Mouse (Mus musculus): ENCODE measurements around the gene Olfr361. TPM values are rescaled to one million over a fixed set of nuclear protein-coding genes. Genes with fewer than 3 reads are reported as not detected.

Gene Olfr361
- not detected for polyA plus RNA-seq (2014; fragmentation: Illumina TruSeq; extraction: RNeasy Lipid Tissue Mini Kit (QIAGEN cat#74804); ENCODE audit: insufficient read depth, low read depth, low replicate concordance)

DNA sequence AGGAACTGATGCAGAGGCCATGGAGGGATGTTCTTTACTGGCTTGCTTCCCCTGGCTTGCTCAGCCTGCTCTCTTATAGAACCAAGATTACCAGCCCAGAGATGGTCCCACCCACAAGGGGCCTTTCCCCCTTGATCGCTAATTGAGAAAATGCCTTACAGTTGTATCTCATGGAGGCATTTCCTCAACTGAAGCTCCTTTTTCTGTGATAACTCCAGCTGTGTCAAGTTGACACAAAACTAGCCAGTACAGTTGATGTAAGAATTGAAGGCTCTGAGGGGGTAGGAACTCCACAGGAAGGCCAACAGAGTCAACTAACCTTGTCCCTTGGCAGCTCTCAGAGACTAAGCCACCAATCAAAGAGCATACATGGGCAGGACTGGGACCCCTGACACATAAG lies at the start of gene Olfr361:
Olfr361 (minus strand) TSS at position 101 of the 400 bp plus-strand sequence.

DNA sequence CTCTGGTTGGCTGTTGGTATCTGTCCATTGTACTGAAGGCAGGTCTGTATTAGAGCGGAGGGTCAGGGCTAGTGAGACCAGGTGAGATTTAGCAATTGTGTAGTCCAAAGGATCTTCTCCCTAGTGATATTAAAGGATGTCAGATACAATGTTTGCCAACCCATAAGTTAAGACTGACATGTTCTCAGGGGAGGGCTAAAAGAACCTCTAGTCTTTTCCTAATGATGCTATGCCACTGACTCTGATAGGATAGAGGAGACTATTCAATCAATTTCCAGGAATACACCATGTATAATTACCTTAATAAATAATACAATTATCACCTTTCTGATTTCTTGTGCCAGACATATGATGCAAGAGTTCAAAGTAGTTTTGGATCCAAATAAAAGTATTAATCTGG lies 28.7 kb upstream of the Olfr361 start, which contains the start of gene Olfr362:
Olfr362 (minus strand) TSS at position 101 of the 400 bp plus-strand sequence.

DNA sequence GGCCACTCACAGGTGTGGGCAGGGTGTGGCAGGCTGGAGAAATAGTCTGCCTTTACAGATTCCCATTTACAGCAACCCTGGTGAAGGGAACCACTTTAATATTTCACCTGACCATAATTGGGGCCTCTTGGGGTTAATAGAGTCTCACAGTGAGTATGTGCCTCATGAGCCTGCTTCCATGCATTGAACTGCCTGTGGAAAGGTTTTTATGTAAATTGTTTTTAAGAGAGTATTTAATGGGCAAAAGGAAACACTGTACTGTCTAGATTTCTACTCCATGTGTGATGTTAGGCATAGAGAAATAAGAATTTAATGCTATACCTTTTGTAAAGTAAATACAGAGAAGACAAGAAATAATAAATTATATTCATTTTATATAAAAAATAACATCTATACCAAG lies 23.6 kb downstream of the Olfr361 start, which contains the start of gene Olfr360:
Olfr360 (plus strand) TSS at position 301 of the 400 bp plus-strand sequence.

Other genes with a start within 250 kb of the Olfr361 start
- gene Olfr350, start 243.0 kb downstream of the Olfr361 start, polyA plus RNA-seq (2014; fragmentation: Illumina TruSeq; extraction: RNeasy Lipid Tissue Mini Kit (QIAGEN cat#74804); ENCODE audit: insufficient read depth, low read depth, low replicate concordance): not detected
- gene Olfr351, start 226.6 kb downstream of the Olfr361 start, polyA plus RNA-seq (2014; fragmentation: Illumina TruSeq; extraction: RNeasy Lipid Tissue Mini Kit (QIAGEN cat#74804); ENCODE audit: insufficient read depth, low read depth, low replicate concordance): not detected
- gene Olfr352, start 220.8 kb downstream of the Olfr361 start, polyA plus RNA-seq (2014; fragmentation: Illumina TruSeq; extraction: RNeasy Lipid Tissue Mini Kit (QIAGEN cat#74804); ENCODE audit: insufficient read depth, low read depth, low replicate concordance): not detected
- not detected for gene Olfr353, start 196.4 kb downstream of the Olfr361 start, polyA plus RNA-seq (2014; fragmentation: Illumina TruSeq; extraction: RNeasy Lipid Tissue Mini Kit (QIAGEN cat#74804); ENCODE audit: insufficient read depth, low read depth, low replicate concordance)
- gene Olfr354, start 183.6 kb downstream of the Olfr361 start, polyA plus RNA-seq (2014; fragmentation: Illumina TruSeq; extraction: RNeasy Lipid Tissue Mini Kit (QIAGEN cat#74804); ENCODE audit: insufficient read depth, low read depth, low replicate concordance): not detected
- not detected for gene Olfr355, start 160.4 kb downstream of the Olfr361 start, polyA plus RNA-seq (2014; fragmentation: Illumina TruSeq; extraction: RNeasy Lipid Tissue Mini Kit (QIAGEN cat#74804); ENCODE audit: insufficient read depth, low read depth, low replicate concordance)
- gene Olfr356, start 152.2 kb downstream of the Olfr361 start, polyA plus RNA-seq (2014; fragmentation: Illumina TruSeq; extraction: RNeasy Lipid Tissue Mini Kit (QIAGEN cat#74804); ENCODE audit: insufficient read depth, low read depth, low replicate concordance): not detected
- gene Olfr357, start 95.5 kb downstream of the Olfr361 start, polyA plus RNA-seq (2014; fragmentation: Illumina TruSeq; extraction: RNeasy Lipid Tissue Mini Kit (QIAGEN cat#74804); ENCODE audit: insufficient read depth, low read depth, low replicate concordance): not detected
- not detected for gene Olfr358, start 80.0 kb downstream of the Olfr361 start, polyA plus RNA-seq (2014; fragmentation: Illumina TruSeq; extraction: RNeasy Lipid Tissue Mini Kit (QIAGEN cat#74804); ENCODE audit: insufficient read depth, low read depth, low replicate concordance)
- not detected for gene Olfr360, start 23.5 kb downstream of the Olfr361 start, polyA plus RNA-seq (2014; fragmentation: Illumina TruSeq; extraction: RNeasy Lipid Tissue Mini Kit (QIAGEN cat#74804); ENCODE audit: insufficient read depth, low read depth, low replicate concordance)
- gene Olfr362, start 28.6 kb upstream of the Olfr361 start, polyA plus RNA-seq (2014; fragmentation: Illumina TruSeq; extraction: RNeasy Lipid Tissue Mini Kit (QIAGEN cat#74804); ENCODE audit: insufficient read depth, low read depth, low replicate concordance): not detected
- not detected for gene Olfr364-ps1, start 50.0 kb upstream of the Olfr361 start, polyA plus RNA-seq (2014; fragmentation: Illumina TruSeq; extraction: RNeasy Lipid Tissue Mini Kit (QIAGEN cat#74804); ENCODE audit: insufficient read depth, low read depth, low replicate concordance)
- gene Olfr365, start 98.9 kb upstream of the Olfr361 start, polyA plus RNA-seq (2014; fragmentation: Illumina TruSeq; extraction: RNeasy Lipid Tissue Mini Kit (QIAGEN cat#74804); ENCODE audit: insufficient read depth, low read depth, low replicate concordance): not detected
- gene Olfr366, start 122.3 kb upstream of the Olfr361 start, polyA plus RNA-seq (2014; fragmentation: Illumina TruSeq; extraction: RNeasy Lipid Tissue Mini Kit (QIAGEN cat#74804); ENCODE audit: insufficient read depth, low read depth, low replicate concordance): not detected
- gene Olfr368, start 237.2 kb upstream of the Olfr361 start, polyA plus RNA-seq (2014; fragmentation: Illumina TruSeq; extraction: RNeasy Lipid Tissue Mini Kit (QIAGEN cat#74804); ENCODE audit: insufficient read depth, low read depth, low replicate concordance): not detected